Mouse (Mus musculus) midbrain, embryonic 13.5 days (tissue): ENCODE results near the gene Vmn2r87. TPM values are rescaled to one million over a fixed set of nuclear protein-coding genes. Genes with fewer than 3 reads are reported as not detected.

Experiments used
- polyA plus RNA-seq: library from polyadenylated mRNA; unstranded; fragments of >200 nt; fragmentation: Nextera tagmentation; extraction: Ambion mirVana; gene quantifications from 2 replicates; pipeline ENCODE4 v1.2.1, GENCODE M21; 2015

Gene Vmn2r87
- polyA plus RNA-seq, 1 experiment from 2014 or later: not detected

Other genes with a start within 250 kb of the Vmn2r87 start
- gene Neurod4, start 217.2 kb downstream of the Vmn2r87 start, polyA plus RNA-seq: 5.9 and 7.9 TPM in 2 replicates
- not detected in 2 replicates for gene Tespa1, start 174.5 kb downstream of the Vmn2r87 start, polyA plus RNA-seq
- not detected in 2 replicates for gene Vmn2r84, start 103.1 kb downstream of the Vmn2r87 start, polyA plus RNA-seq
- not detected in 2 replicates for gene Vmn2r85, start 67.7 kb downstream of the Vmn2r87 start, polyA plus RNA-seq
- 0.04 TPM in 1 of 2 replicates, not detected in the other for gene Vmn2r86, start 41.3 kb downstream of the Vmn2r87 start, polyA plus RNA-seq